Mouse (Mus musculus) thymus, adult 2 months (tissue): ENCODE results near the gene Ist1. TPM values are rescaled to one million over a fixed set of nuclear protein-coding genes. Genes with fewer than 3 reads are reported as not detected.

Experiments
- DNase-seq: peaks from one replicate; pipeline ENCODE4 v3.0.0; 2021
- H3K27ac ChIP-seq: fragments of 200-500 bp; 2 replicates; pipeline ENCODE4 v1.5.1; 2012; ENCODE audit warnings: low read length, control low read depth; ENCODE audit not compliant: control insufficient read depth, insufficient read depth
- H3K27me3 ChIP-seq: fragments of 200-500 bp; 2 replicates; pipeline ENCODE4 v1.6.1; 2012; ENCODE audit warnings: mild to moderate bottlenecking, low read length, moderate library complexity, mixed read lengths; ENCODE audit not compliant: control insufficient read depth, insufficient read depth
- H3K36me3 ChIP-seq: fragments of 200-500 bp; 2 replicates; pipeline ENCODE4 v1.6.1; 2012; ENCODE audit warnings: mild to moderate bottlenecking, low read length, moderate library complexity; ENCODE audit not compliant: control insufficient read depth, insufficient read depth
- H3K4me1 ChIP-seq: fragments of 200-500 bp; replicated peaks from 2 replicates; pipeline ENCODE4 v1.6.1; 2012; ENCODE audit warnings: low read length; ENCODE audit not compliant: control insufficient read depth, insufficient read depth
- H3K4me3 ChIP-seq: fragments of 200-500 bp; 2 replicates; pipeline ENCODE4 v1.5.1; 2012; ENCODE audit warnings: mild to moderate bottlenecking, low read length, control low read depth, moderate library complexity; ENCODE audit not compliant: control insufficient read depth, insufficient read depth
- CTCF ChIP-seq: fragments of 200-500 bp; IDR thresholded peaks from 2 replicates; pipeline ENCODE4 v1.5.1; 2012; ENCODE audit warnings: mild to moderate bottlenecking, control low read depth, low read length, moderate library complexity, borderline replicate concordance; ENCODE audit not compliant: control insufficient read depth, poor library complexity, insufficient read depth; ENCODE audit errors: extremely low read depth
- POLR2A ChIP-seq: fragments of 200-500 bp; IDR thresholded peaks from 2 replicates; pipeline ENCODE4 v1.6.1; 2012; ENCODE audit warnings: mild to moderate bottlenecking, low read length, control low read depth, moderate library complexity; ENCODE audit not compliant: control insufficient read depth, poor library complexity, insufficient read depth; ENCODE audit errors: extremely low read depth
- WGBS: fragments of 180-500 bp; shearing (Covaris S2); methylation state at CpG from one replicate; pipeline ENCODE4 v1.1.7; 2018; 5-methylcytosine and 5-hydroxymethylcytosine counted together
- polyA plus RNA-seq: library from polyadenylated mRNA; depleted of rRNA; stranded (reverse); fragments of >200 nt; gene quantifications from 2 replicates; pipeline ENCODE4 v1.2.3, GENCODE M21; 2012

Ist1 gene
- polyA plus RNA-seq, 1 experiment: 67.8 TPM

- peak; percentile 93 for DNase-seq
- under 1% methylated on average over 73 of the region's 100 CpGs for WGBS
- no peaks in the 10 kb centered on the region for H3K27me3 ChIP-seq
- H3K27ac ChIP-seq: peak within 1 kb of the TSS; percentile 1; the same call in 1 of the 2 replicates
- H3K4me1 ChIP-seq: peaks cover 21% of the 10 kb centered on the region
- peak within 1 kb of the TSS; percentile 77 for H3K4me3 ChIP-seq
- H3K36me3 ChIP-seq: no peaks in the 10 kb centered on the region
- TF ChIP-seq CTCF (0 out of 2 replicates have a peak, but pooled peaks have one; percentile 11), POLR2A (peak; percentile 64)
Measured at GRCm38 (mm10) chr8:109705320-109706075, 12.4 kb upstream of the Ist1 start, which contains the start of gene Zfp821. Zfp821 (plus strand) TSS chr8:109705546.

- Histone ChIP-seq H3K4me3 (peak overlapping the region; percentile 77), H3K4me1 (peaks cover 21% of the 10 kb centered on the region), H3K27me3 (no peaks in the 10 kb centered on the region), H3K27ac (peak overlapping the region; percentile 1; the same call in 1 of the 2 replicates), H3K36me3 (no peaks in the 10 kb centered on the region)
- TF ChIP-seq CTCF: no peak
- WGBS: 3% methylated on average over 24 of the region's 24 CpGs
- no peak for DNase-seq
Measured at GRCm38 (mm10) chr8:109704565-109705319, 11.7 kb upstream of the Ist1 start.

DNA sequence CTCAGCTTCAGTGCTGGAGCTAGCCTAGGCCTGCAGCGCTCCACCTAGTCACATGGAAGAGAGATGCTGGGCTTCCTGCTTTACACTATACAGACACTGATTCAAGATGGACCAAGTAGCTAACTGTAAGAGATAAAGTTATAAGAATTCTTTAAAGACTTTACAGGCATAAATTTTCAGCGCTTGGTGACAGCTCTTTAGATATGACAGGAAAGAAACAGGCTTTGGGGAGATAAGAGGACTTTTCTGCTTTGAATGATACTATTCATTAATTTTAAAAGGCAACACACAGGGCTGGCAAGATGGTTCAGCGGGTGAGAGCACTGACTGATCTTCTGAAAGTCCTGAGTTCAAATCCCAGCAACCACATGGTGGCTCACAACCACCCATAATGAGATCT, 5.4 kb upstream of the Ist1 start:
- H3K4me1 ChIP-seq: 0 out of 2 replicates have a peak, but pooled peaks cover 2% of the 10 kb centered on the region
- DNase-seq: no peak
- WGBS: 92% methylated on average over 3 of the region's 3 CpGs
- no peaks in the 10 kb centered on the region for H3K27me3 ChIP-seq
- TF ChIP-seq POLR2A (no peak), CTCF (no peak)
- no peak overlapping the region for H3K4me3 ChIP-seq
- H3K36me3 ChIP-seq: no peaks in the 10 kb centered on the region
- no peak overlapping the region for H3K27ac ChIP-seq

DNA sequence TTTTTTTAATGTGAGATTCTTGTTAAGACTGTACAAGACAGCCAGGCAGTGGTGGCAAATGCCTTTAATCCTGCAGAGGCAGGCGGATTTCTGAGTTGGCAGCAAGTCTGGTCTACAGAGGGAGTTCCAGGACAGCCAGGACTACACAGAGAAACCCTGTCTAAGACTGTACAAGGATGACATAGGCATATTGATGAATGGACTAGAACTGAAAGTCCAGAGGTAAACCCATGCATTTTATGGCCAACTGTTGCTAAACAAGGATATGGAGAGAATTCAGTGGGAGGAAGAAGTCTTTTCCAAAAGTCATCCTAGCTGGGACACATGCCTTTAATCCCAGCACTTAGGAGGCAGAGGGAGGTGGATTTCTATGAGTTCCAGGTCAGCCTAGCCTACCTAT, 4.7 kb upstream of the Ist1 start:
- no peak for TF ChIP-seq CTCF
- TF ChIP-seq POLR2A: no peak
- Histone ChIP-seq H3K36me3 (no peaks in the 10 kb centered on the region), H3K27me3 (no peaks in the 10 kb centered on the region), H3K27ac (no peak overlapping the region), H3K4me3 (no peak overlapping the region), H3K4me1 (0 out of 2 replicates have a peak, but pooled peaks cover 3% of the 10 kb centered on the region)
- 95% methylated on average over 1 of the region's 1 CpGs for WGBS
- no peak for DNase-seq

- TF ChIP-seq CTCF: no peak
- TF ChIP-seq POLR2A: no peak
- Histone ChIP-seq H3K4me1 (peaks cover 10% of the 10 kb centered on the region), H3K27ac (no peak overlapping the region), H3K36me3 (no peaks in the 10 kb centered on the region), H3K4me3 (no peak overlapping the region), H3K27me3 (no peaks in the 10 kb centered on the region)
- no peak for DNase-seq
- 85% methylated on average over 6 of the region's 6 CpGs for WGBS
Measured at GRCm38 (mm10) chr8:109694154-109694553, 1.1 kb upstream of the Ist1 start.

DNA sequence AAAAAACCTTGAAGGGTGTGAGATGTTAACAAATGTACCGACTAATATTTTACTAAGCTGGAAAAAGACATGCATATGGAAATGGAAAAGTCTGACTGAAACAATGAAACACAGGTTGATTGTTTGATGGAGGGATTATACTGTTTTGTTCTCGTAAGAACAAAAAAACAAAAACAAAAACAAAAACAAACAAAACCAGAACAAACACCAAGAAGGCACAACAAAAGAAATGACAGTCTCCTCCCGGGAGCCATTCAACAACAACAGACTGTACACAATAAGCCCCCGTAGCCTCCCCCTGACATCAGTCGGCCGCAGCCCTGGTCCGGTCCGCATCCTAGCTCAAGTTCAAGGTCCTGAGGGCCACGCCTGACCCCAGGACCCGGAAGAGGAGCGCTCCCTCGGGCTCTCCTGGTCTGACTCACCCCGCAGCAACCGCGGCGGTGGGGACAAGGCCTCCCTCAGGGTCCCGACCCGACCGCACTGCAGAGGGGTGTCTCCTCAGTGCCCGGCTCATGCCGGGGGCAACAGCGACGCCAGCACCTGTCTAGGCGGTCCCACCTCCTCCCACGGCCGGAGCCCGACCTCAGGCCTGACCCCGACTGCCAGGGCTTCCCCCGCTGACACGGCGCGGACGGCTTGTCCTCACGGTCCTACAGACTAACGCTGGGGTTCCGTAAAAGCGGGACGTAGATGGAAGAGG, 466 bp downstream of the Ist1 start:
- Histone ChIP-seq H3K36me3 (no peaks in the 10 kb centered on the region), H3K4me1 (peaks cover 10% of the 10 kb centered on the region), H3K27me3 (no peaks in the 10 kb centered on the region), H3K27ac (0 out of 2 replicates have a peak overlapping the region, but pooled peaks have one; percentile 21), H3K4me3 (peak overlapping the region; percentile 93)
- WGBS: under 1% methylated on average over 38 of the region's 38 CpGs
- TF ChIP-seq POLR2A (no peak), CTCF (no peak)
- DNase-seq: no peak
